Mouse (Mus musculus) hindbrain, embryonic 16.5 days (tissue): ENCODE data around the gene Pskh1. TPM values are rescaled to one million over a fixed set of nuclear protein-coding genes. Genes with fewer than 3 reads are reported as not detected.

Experiments
- ATAC-seq: fragments of 200-750 bp; cut with Nextera tagmentation; 2 replicates; pipeline ENCODE4 v1.8.0; 2017; ENCODE audit warnings: moderate TSS enrichment, moderate library complexity
- H3K27ac ChIP-seq: fragments of 300-500 bp; sonication (generic); 2 replicates; pipeline ENCODE4 v1.5.1; 2014; ENCODE audit warnings: low read depth, mild to moderate bottlenecking, control low read depth, low read length, moderate library complexity
- H3K27me3 ChIP-seq: fragments of 300-500 bp; sonication (generic); replicated peaks from 2 replicates; pipeline ENCODE4 v1.6.1; 2014; ENCODE audit warnings: low read length; ENCODE audit not compliant: control insufficient read depth, insufficient read depth
- H3K36me3 ChIP-seq: fragments of 300-500 bp; sonication (generic); 2 replicates; pipeline ENCODE4 v1.6.1; 2014; ENCODE audit warnings: mild to moderate bottlenecking, low read length, moderate library complexity, mixed read lengths; ENCODE audit not compliant: control insufficient read depth, insufficient read depth
- H3K4me1 ChIP-seq: fragments of 300-500 bp; sonication (generic); 2 replicates; pipeline ENCODE4 v1.6.1; 2014; ENCODE audit warnings: low read depth, low read length; ENCODE audit not compliant: control insufficient read depth, insufficient read depth
- H3K4me2 ChIP-seq: fragments of 300-500 bp; sonication (generic); 2 replicates; pipeline ENCODE4 v1.6.1; 2014; ENCODE audit warnings: mild to moderate bottlenecking, low read length, control low read depth, moderate library complexity
- H3K4me3 ChIP-seq: fragments of 300-500 bp; sonication (generic); 2 replicates; pipeline ENCODE4 v1.5.1; 2014; ENCODE audit warnings: mild to moderate bottlenecking, low read length, control low read depth, moderate library complexity
- H3K9ac ChIP-seq: fragments of 300-500 bp; sonication (generic); 2 replicates; pipeline ENCODE4 v1.6.1; 2014; ENCODE audit warnings: low read depth, mild to moderate bottlenecking, control low read depth, low read length, moderate library complexity
- H3K9me3 ChIP-seq: fragments of 300-500 bp; sonication (generic); 2 replicates; pipeline ENCODE4 v1.6.1; 2014; ENCODE audit warnings: mild to moderate bottlenecking, low read length, moderate library complexity; ENCODE audit not compliant: control insufficient read depth
- whole genome bisulfite sequencing: fragments of 180-500 bp; shearing (Covaris S2); extraction: QIAGEN DNeasy Blood & Tissue Kit; methylation state at CpG from one replicate; pipeline ENCODE4 v1.1.7; 2014; 5-methylcytosine and 5-hydroxymethylcytosine counted together
- polyA plus RNA-seq: library from polyadenylated mRNA; unstranded; fragments of >200 nt; fragmentation: Nextera tagmentation; extraction: Ambion mirVana; gene quantifications from 2 replicates; pipeline ENCODE4 v1.2.1, GENCODE M21; 2015

The Pskh1 gene
- polyA plus RNA-seq, 1 experiment from 2014 or later, result 11.0 TPM

DNA sequence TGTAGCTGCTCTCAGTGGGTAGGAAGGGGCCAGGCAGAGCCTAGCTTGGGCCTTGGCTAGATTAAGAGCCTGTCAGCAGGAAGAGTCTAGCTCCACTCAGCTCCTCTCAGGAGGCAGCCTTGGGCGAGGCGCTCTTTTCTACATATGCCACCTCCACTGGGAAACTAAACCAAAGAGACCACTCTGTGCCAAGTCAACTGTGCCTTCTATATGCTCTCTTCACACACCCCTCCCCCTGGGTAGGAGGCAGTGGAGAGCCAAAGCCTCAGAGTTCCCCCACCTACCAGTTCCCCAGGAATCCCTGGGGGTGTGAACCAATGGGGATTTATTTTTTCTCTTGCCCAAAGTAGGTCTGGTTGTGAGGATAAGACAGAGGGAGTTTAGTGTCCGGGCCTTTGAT, 31.0 kb downstream of the Pskh1 start:
- ATAC-seq, result no peak
- no peak overlapping the region for H3K27ac ChIP-seq
- no peaks in the 10 kb centered on the region for H3K27me3 ChIP-seq
- H3K9me3 ChIP-seq, result no peaks in the 10 kb centered on the region
- no peak overlapping the region for H3K4me2 ChIP-seq
- no peak overlapping the region for H3K4me3 ChIP-seq
- H3K4me1 ChIP-seq, result peaks cover 10% of the 10 kb centered on the region
- H3K36me3 ChIP-seq, result no peaks in the 10 kb centered on the region
- 98% methylated on average over 3 of the region's 3 CpGs for WGBS
- H3K9ac ChIP-seq, result no peak overlapping the region

DNA sequence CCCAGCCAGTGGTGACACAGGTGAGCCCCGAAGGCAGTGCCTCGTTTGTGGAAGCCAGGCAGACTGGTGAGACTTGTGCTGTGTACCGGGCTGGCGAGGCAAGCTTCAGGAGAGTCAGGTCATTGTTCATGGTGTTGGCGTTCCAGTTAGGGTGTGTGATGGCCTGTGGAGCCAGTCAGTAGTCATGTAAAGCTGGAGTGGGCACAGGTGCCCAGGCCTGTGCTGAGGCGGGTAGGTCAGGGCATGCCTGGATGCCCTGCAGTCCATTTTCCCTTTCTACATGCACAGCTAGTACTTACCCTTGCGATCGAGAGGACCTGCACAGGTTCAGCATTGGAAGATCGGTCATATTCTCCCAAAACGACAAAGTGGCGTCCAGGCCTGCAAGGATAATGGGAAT, 32.3 kb downstream of the Pskh1 start:
- H3K27me3 ChIP-seq, result no peaks in the 10 kb centered on the region
- 90% methylated on average over 11 of the region's 11 CpGs for WGBS
- no peak overlapping the region for H3K4me2 ChIP-seq
- H3K9ac ChIP-seq, result no peak overlapping the region
- no peak overlapping the region for H3K27ac ChIP-seq
- peaks cover 13% of the 10 kb centered on the region for H3K4me1 ChIP-seq
- H3K9me3 ChIP-seq, result no peaks in the 10 kb centered on the region
- no peaks in the 10 kb centered on the region for H3K36me3 ChIP-seq
- H3K4me3 ChIP-seq, result no peak overlapping the region
- no peak for ATAC-seq

DNA sequence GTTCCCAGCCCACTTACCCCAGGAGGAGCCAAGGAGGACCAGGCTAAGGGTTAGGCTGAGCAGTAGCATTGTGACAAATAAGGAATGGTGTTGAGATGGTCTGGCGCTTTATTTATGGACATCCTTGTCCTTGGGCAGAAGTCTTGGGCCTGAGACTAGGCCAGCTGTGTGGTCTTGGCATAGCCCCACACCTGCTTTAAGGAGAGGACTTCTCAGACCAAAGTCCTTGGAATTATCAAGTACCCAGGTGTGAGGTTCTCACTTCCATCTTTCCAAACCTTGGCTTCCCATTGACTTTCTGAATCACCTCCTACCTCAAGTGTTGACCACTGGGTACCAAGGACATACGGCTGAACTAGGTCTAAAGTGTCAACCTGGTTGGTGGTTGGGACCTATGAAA, 33.5 kb downstream of the Pskh1 start, which contains the start of gene Ctrl:
TSS of gene Ctrl (minus strand) at position 101 of the 400 bp plus-strand sequence.
- WGBS, result 92% methylated on average over 2 of the region's 2 CpGs
- Histone ChIP-seq H3K9ac (no peak within 1 kb of the TSS), H3K27me3 (no peaks in the 10 kb centered on the region), H3K27ac (no peak within 1 kb of the TSS), H3K9me3 (no peaks in the 10 kb centered on the region), H3K4me1 (peaks cover 18% of the 10 kb centered on the region), H3K4me2 (no peak within 1 kb of the TSS), H3K36me3 (no peaks in the 10 kb centered on the region), H3K4me3 (no peak within 1 kb of the TSS)
- no peak for ATAC-seq

DNA sequence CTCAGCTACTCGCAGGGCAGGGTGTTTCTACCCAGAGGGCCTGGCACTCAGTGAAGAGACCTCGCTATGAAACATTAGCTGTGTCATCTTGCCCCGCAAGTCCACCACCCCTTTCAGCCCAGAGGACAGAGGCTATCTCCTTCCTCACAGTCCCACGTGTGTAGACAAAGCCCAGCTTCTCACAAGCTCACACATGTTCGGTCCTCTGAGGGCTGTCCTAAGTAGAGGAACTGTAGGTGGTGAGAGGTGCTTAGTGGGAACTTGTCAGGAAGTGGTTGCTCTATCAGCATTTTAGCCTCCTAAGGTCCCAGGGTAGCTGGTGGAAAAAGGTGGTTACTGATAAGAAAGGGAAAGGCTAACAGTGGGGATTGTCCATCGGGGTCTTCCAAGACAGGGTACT, 34.9 kb downstream of the Pskh1 start:
- no peak overlapping the region for H3K9ac ChIP-seq
- no peak overlapping the region for H3K4me3 ChIP-seq

DNA sequence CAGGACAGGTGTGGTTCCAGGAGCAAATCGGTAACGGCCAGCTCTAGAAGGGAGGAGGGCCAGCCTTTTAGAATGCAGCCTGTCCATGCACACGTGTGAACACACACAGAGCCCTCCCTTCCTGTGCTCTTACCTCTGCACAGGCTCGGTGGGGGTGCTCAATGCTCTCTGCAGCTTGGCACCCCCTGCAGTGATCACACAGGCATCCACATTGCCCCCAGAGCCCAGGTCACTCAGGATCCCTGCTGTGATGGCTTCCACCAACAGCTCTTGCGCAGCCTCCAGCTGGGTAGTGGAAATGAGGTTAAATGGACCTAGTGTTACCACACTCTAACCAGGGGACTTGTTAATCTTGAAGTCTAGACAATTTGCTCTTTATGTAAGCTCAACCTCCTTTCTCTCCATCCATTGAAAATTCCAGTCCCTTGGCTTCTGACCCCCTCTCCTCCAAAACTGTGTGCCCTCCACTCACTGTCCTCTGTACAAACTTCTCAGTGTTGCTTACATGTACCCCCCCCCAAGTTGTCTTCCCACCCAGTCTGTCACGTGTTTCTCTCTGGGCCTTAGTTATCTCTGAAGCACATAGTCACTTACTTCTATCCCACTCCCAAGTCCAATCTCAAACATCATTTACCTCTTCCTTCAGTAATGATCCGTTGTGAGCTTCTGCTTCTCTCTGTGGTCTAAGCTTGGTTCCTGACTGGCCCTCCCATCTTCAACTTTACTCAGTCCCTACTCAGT, 35.8 kb downstream of the Pskh1 start:
- WGBS, result 26% methylated on average over 7 of the region's 7 CpGs
- Histone ChIP-seq H3K4me1 (peaks cover 15% of the 10 kb centered on the region), H3K27ac (no peak overlapping the region; the same call in 1 of the 2 replicates), H3K9ac (peak overlapping the region; percentile 84), H3K4me2 (peak overlapping the region; percentile 95), H3K9me3 (no peaks in the 10 kb centered on the region), H3K4me3 (peak overlapping the region; percentile 62), H3K36me3 (no peaks in the 10 kb centered on the region), H3K27me3 (no peaks in the 10 kb centered on the region)
- no peak for ATAC-seq

More for the DNA sequence above, 34.9 kb downstream of the Pskh1 start:
- 85% methylated on average over 6 of the region's 6 CpGs for WGBS
- Histone ChIP-seq H3K27ac (no peak overlapping the region), H3K36me3 (no peaks in the 10 kb centered on the region), H3K4me1 (peaks cover 18% of the 10 kb centered on the region), H3K9me3 (no peaks in the 10 kb centered on the region), H3K27me3 (no peaks in the 10 kb centered on the region), H3K4me2 (no peak overlapping the region)
- no peak for ATAC-seq

DNA sequence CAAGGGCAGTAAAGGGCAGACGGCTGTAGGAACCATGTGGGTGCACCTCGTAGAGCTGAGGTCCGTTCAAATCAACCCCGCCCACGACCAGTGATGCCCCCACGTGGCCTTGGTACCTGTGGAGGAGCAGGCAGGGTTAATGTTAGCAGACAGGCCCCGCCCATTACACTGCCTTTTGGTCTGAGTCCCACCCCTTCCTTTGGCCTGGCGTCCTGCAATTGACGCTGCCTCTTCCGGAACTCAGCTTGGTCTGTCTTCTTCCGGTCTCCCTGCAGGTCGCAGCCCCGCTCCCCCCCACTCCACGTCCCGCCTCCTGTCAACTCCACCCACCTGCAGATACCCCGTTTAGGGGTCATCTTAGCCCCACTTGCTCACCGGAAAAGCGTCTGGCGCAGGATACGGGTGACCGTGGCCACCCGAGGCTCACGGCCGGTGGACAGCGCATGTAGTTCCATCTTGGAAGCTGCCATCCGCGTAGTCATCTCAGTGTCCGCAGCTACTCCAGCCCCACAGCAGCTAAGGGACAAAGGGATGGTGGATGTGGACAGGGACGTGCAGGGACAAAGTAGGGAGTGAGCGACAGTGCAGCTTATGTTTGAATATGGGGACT, 36.7 kb downstream of the Pskh1 start:
- H3K27me3 ChIP-seq, result no peaks in the 10 kb centered on the region
- H3K4me3 ChIP-seq, result peak overlapping the region; percentile 62
- ATAC-seq, result peak; percentile 93
- H3K36me3 ChIP-seq, result no peaks in the 10 kb centered on the region
- no peaks in the 10 kb centered on the region for H3K9me3 ChIP-seq
- H3K4me1 ChIP-seq, result peaks cover 15% of the 10 kb centered on the region
- H3K27ac ChIP-seq, result peak overlapping the region; percentile 94
- whole genome bisulfite sequencing, result under 1% methylated on average over 28 of the region's 30 CpGs
- peak overlapping the region; percentile 95 for H3K4me2 ChIP-seq
- H3K9ac ChIP-seq, result peak overlapping the region; percentile 84

DNA sequence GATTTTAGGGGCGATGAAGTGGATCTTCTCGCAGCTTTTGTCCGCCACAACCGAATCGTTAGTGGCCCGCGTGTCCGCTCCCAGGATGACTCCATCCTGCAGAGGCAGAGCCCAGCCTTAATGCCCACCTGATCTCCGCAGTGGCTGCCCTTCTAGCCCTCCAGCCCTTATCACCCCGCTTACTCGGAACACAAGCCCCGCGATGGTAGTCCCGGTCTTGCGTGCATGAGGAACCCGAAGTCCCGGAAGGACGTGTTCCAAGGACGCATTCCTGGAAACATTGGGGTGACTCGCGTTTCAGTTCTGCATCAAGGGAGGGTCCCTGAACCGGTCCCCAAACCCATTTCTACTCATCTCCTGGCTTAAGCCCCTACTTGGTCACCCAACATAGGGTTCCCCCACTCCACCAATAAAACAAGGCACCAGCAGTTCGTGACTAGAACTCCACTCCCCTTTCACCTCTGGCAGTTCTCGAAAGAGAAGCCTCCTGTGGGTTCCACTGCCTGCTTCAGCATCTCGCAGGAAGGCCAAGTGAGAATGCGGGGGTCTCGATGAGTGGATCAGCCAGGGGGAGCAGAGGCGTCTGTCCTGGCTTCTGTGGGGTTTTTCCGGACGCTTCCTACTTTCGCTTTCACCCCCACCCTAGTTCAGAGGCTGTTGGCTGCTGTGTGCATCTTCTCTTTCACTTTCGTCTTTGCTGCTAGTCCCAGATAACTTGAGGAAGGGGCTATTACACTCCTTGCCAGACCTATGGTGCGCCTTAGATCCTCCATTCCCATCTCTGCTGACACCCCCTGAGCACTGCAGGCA, 37.5 kb downstream of the Pskh1 start:
- Histone ChIP-seq H3K27ac (peak overlapping the region; percentile 94), H3K9me3 (no peaks in the 10 kb centered on the region), H3K4me3 (peak overlapping the region; percentile 62), H3K36me3 (no peaks in the 10 kb centered on the region), H3K27me3 (no peaks in the 10 kb centered on the region), H3K4me1 (peaks cover 15% of the 10 kb centered on the region), H3K4me2 (peak overlapping the region; percentile 95), H3K9ac (peak overlapping the region; percentile 84)
- WGBS, result 3% methylated on average over 33 of the region's 33 CpGs
- ATAC-seq, result peak; percentile 38

DNA sequence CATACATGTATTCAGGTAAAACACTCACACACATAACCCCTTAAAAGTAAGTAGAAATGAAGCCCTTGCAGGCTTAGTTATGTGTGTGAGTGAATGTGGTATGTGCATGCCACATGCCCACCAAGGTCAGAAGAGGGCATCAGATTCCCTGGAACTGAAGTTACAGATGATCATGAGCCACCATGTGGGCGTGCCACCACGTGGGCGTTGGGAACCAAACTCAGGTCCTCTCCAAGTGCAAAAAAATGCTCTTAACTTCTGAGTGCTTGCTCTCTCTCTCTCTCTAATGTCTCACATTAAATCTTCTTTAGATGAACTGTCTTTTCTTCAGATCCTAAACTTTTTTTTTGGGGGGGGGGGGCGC, 38.0 kb downstream of the Pskh1 start, which contains the start of gene Psmb10:
TSS of gene Psmb10 (minus strand) at position 139 of the 364 bp plus-strand sequence.
- Histone ChIP-seq H3K27ac (peak within 1 kb of the TSS; percentile 94), H3K9me3 (no peaks in the 10 kb centered on the region), H3K4me2 (peak within 1 kb of the TSS; percentile 95), H3K4me3 (peak within 1 kb of the TSS; percentile 62), H3K4me1 (peaks cover 15% of the 10 kb centered on the region), H3K36me3 (no peaks in the 10 kb centered on the region), H3K9ac (peak within 1 kb of the TSS; percentile 84), H3K27me3 (no peaks in the 10 kb centered on the region)
- WGBS, result 48% methylated on average over 4 of the region's 4 CpGs
- ATAC-seq, result no peak

DNA sequence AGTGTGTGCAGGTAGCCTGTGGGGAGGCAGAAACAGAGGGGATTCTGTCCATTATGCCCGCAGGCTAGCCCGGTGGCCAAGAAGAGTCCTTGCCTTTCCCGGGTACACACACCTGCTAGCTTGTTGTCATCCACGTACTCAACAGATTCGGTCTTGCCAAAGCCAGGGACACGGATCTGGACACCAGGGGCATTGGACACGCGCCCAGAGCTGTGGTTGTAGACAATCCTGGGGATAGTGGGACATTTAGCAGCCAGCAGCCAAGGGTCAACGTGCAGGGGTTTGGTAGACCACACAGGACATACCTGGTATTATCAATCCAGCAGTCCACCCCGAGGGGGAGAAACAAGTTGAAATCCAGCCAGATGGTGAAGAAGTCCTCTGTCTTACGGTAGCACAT, 41.8 kb downstream of the Pskh1 start:
- WGBS, result 91% methylated on average over 11 of the region's 11 CpGs
- Histone ChIP-seq H3K4me2 (no peak overlapping the region), H3K9me3 (no peaks in the 10 kb centered on the region), H3K27ac (no peak overlapping the region), H3K27me3 (no peaks in the 10 kb centered on the region), H3K9ac (no peak overlapping the region), H3K4me3 (no peak overlapping the region), H3K36me3 (no peaks in the 10 kb centered on the region), H3K4me1 (peaks cover 4% of the 10 kb centered on the region)
- no peak for ATAC-seq
